Mouse (Mus musculus) ES-E14 (cell line): ENCODE measurements around the gene H6pd.

Source experiments
- CHD2 ChIP-seq: IDR thresholded peaks from 2 replicates; pipeline ENCODE4 v1.6.1; 2014; ENCODE audit warnings: mild to moderate bottlenecking, low read depth, low read length, inconsistent platforms
- HCFC1 ChIP-seq: IDR thresholded peaks from 2 replicates; pipeline ENCODE4 v1.6.1; 2012; ENCODE audit warnings: low read length, inconsistent platforms, borderline replicate concordance; ENCODE audit not compliant: insufficient read depth
- MAFK ChIP-seq: IDR thresholded peaks from 2 replicates; pipeline ENCODE4 v1.6.1; 2014; ENCODE audit warnings: mild to moderate bottlenecking, low read depth, low read length, inconsistent platforms; ENCODE audit not compliant: insufficient read depth
- ZC3H11A ChIP-seq: IDR thresholded peaks from 2 replicates; pipeline ENCODE4 v1.6.1; 2012; ENCODE audit warnings: low read depth, mild to moderate bottlenecking, inconsistent platforms, low read length, borderline replicate concordance
- ZNF384 ChIP-seq: IDR thresholded peaks from 2 replicates; pipeline ENCODE4 v1.6.1; 2012; ENCODE audit warnings: low read depth, low read length, inconsistent platforms

DNA sequence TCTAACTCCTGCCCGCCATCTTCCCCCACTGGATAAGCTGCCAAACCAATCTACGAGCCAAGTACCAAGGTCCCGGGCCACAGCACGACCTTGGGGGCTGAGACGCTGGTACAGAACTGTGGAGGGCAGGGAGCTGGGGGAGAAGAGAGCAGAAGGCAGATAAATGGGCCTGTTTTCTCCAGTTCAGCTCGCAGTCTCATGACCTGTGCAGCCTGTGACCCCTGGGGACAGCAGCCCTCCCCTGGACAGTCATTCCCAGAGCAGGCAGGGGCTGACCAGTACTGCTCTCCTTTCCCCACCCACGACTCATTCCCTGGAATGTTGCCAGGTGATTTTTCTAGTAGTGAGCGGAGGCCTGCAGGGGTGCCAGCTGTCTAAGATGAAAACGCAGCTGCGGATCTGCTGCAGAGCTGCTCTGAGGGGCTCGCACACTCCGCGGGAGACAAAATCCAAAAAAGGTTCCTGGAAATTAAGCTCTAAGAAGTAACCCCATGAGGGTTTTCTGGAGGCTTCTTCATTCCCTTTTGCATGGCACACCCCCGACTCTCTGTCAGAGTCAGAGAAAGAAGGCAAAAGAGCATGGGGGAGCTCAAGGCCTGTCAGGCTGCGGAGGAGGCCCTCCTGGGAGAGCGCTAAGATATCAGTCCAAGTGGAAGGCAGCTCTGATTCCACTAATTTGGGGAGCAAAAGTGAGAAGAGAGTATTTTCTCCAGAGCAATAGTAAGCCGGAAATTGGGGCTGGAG lies 30.9 kb downstream of the H6pd start:
- TF ChIP-seq HCFC1: no peak
- no peak for TF ChIP-seq ZC3H11A
- TF ChIP-seq MAFK: no peak
- TF ChIP-seq CHD2: no peak
- no peak for TF ChIP-seq ZNF384
